Mouse (Mus musculus): ENCODE measurements around the gene Megf11.

Gene Megf11

DNA sequence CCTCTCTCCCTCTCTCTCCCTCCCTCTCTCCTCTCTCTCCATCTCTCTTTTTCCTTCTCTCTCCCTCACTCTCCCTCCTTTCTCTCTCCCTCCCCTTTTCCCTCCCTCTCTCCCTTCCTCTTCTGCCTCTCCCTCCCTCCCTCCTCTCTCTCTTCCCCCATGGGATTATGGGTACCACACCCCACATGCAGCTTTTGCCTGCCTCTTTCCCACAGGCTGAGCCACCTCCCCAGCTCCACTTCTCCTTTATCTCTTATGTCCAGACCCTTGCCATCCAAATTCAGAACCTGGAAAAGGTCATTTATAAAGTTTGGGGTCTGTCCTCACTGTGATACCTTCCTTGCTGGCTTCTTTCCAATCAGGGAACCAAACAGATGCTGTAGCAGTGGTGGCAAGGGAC is 180.5 kb downstream of the Megf11 start:
- DNase-seq (ENCODE audit: low spot score), result no peak

DNA sequence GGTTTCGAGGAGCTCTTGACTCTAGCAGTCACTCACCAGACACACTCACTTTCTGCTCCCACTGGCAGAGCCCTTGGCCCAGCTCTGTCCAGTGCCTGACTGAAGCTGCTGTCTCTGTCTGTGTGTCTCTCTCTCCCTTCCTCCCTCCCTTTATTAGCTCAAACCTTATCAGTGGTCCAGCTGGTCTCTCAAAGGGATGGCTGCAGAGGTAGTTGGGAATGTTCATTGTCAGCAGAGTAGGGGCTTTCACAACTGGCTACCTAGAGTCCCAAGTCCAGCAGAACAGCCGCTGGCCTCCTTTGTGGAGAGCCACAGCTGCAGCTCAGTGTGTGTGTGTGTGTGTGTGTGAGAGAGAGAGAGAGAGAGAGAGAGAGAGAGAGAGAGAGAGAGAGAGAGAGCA is 180.9 kb downstream of the Megf11 start:
- DNase-seq (ENCODE audit: low spot score), result no peak

DNA sequence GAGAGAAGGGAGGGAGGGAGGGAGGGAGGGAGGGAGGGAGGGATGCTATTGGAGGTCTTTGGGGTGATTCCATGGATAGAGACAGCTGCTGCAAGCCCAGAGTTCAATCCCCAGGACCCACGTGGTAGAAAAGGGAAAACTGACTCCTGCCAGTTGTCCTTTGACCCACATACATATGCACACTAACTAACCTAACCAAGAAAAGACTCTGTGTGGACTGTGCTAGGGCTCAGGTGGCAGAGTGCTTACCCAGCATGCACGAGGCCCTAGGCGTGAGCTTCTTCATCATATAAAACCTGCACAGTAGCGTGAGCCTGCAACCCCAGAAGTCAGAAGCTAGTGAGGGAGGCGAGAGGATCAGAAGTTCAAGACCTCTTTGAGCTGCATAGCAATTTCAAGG is 182.1 kb downstream of the Megf11 start:
- no peak for DNase-seq (ENCODE audit: low spot score)

DNA sequence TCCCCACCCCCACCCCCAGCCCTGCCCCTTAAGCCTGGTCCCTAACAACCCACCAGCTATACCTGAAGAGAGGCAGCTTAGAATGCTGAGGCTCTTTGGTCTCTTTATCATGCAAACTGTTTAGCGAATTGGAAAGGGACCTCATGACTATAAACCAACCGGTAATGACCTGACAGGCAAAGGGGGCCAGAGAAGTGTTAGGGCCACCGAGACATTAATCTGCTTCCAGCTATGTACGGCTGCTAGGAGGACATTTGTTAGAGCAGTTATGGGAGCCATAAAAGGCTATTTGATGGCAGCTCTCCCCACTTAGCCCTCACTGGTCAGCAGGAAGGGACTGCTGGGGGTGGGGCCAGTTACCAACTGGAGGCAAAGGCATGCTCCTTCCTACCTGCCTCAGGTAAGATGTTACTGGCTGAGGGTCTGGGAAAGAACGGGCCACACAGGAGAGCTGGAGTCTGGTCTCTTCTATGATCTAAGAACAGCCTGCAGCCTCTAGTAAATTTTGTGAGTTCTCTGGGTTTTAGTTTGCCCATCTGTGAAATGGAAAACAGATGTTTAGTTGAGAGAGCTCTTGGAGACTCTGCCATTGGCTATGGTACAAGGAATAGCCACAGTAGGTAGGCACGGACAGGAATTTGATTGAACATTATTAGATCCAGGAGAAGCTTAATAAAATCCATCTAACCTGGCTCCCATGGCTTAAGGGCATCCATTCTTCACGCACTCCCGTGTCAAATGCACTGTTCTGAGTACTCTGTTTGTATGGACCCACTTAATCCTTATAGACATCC is 183.2 kb downstream of the Megf11 start:
- no peak for DNase-seq (ENCODE audit: low spot score)

DNA sequence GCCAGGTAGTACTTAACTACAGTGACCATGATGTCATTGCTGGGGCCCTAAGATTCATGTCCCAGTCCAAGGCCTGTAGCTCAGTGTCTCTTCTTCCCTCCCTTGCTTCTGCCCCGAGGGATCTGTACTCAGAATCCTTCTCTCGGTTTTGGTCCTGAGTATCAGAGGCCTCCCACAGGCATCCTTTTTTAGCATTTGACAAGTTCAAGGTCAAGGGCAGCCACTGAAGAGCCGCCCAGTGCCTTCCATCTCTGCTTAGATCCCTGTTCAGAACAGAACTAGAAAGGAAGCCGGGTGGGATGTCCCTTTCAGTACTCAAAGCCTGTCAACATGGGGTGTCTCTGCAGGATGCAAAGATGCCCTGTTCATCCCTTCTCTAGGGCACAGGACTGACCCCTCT is 185.0 kb downstream of the Megf11 start:
- no peak for DNase-seq (ENCODE audit: low spot score)

DNA sequence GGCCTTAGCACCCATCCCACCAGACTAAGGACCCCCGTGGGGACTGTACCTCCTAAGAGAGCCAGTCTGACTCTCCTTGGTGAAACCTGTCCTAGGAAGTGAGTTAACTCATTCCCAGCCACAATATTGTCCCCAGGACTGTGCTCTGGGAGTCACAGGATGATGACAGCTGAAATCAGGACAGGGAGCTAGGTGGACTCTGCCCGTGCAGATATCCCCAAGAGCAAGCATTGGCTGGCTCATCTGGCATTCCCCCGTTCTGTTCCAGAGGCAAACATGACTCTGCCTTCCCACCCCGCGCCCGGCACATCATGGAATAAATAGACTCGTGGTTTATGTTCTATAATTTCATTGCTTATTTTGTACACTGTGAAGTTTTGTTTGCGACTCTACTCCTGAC is 185.7 kb downstream of the Megf11 start:
- no peak for DNase-seq (ENCODE audit: low spot score)

DNA sequence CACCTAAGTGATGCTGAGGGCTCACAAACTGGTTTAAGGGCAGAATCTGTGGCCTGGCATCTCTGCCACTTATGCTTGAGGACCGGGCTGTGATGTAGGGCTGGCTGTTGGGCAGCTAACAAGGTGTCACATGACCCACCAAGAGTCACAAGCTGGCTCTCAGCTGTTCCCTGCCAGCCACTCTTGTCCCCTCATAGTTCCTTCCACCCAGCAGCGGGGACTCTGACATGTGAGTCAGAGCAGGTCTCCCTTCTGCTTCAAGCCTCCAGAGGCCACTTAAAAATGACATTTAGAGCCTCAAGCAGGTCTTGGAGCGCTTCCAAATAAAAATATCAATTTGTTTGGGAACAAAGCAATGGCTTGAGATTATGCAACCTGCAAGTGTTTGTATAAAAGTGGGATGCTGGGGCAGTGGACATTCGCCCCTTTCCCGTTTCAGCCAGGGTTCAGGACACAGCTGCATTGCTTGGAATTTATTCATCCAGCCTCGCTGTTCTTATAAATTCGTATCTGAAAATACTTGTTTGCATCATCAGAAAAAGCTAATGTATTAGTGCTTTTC is 187.3 kb downstream of the Megf11 start:
- no peak for DNase-seq (ENCODE audit: low spot score)

DNA sequence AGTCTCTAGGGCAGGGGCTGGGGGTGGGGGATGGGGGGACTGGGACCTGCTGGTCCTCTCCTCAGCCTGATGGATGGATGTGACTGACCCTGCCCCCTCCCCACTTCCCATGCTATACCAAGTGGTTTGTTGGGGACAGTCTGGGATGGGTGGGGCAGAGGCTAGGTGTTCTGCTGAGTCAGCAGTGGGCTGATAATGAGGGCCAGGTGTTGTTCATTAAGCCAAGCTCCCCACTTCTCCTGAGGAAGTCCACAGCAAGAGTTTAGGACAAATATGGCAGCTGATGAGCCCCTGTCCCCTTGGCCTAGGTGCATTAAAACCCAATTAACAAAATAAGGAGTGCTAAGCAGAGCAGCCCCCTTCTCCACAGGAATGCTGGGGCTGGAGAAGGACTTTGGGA is 190.2 kb downstream of the Megf11 start:
- no peak for DNase-seq (ENCODE audit: low spot score)

DNA sequence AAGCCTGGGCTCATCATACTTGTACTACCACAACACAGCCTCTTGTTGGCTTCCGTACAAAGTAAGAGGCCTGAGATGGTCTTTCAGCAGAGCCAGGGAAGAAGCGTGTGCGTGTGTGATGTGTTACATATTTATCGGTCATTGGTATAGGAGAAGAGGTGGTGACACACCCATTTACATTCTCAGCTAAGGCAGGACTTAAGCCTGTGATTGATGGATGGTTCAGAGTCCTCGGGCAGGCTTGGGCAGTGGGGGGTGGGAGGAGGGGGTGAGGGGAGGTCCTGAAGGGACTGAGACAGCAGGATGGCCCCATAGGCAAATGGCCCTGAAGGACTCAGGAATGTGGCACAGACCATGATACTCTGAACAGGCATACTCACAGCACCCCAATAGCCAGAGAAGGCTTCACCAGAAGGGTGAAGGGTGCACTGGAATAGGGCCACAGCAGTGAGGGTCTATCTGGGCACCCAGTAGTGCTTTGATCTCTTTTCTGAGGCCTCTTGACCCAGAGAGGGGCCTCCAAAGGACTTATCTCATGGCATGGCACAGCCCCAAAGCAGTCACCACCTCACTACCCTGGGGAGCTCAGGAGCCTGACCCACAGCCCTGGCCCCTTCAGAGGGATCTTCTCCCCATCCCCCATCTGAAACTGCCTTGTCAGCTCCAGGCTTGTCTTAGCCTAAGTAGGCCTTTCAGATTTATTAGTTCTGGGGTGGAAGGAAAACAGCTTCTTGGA is 190.9 kb downstream of the Megf11 start:
- no peak for DNase-seq (ENCODE audit: low spot score)

DNA sequence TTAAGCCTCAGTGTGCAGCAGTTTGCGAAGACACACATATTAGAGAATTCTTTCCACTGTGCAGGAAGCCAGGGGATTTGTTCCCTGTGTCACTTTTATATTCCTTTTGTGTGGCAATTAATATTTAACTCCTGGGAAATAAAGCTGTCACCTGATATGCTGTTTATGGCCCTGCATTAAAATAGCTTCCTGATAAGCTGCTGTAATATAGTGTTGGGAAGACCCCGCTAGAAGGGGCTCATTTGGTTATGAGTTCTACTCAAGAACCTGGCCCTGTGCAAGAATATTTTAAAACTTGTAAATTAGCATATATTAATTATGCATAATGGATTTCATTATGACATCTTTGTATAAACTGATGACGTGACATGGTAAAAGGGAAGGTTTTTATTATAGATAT is 191.7 kb downstream of the Megf11 start:
- no peak for DNase-seq (ENCODE audit: low spot score)

DNA sequence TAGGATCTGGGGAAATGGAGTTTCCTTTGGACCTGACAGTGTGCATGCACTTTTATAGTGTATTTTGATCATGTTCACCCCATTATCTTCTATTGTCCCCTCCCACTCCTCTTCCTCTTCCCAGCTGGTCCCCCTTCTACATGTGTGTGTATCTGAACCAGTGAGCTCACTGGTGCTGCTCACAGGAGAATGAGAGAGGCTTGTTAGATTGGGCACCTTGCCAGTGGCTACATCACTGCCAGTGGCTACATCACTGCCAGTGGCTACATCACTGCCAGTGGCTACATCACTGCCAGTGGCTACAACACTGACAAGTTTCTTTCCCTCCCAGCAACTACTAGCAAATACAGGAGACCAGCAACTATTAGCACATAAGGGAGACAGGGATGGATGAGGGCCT is 192.6 kb downstream of the Megf11 start:
- no peak for DNase-seq (ENCODE audit: low spot score)

DNA sequence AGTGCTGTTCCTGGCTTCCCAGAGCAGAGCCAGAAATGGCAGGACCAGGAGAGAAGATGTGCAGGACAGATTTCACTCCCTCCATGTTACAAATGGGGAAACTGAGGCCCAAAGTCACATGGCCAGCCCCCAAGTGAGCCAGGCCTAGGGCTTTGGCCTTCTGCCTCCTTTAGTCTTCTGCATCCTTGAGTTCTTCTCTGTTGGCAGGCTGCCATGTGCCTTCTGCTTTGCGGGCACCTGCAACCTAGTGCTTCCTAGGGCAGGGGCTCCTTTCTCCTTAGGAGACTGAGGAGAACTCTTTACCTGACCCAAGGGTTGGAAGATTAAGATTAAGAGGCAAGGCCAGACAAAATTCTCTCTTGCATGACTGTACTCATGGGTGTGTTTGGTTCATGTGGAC is 193.9 kb downstream of the Megf11 start:
- DNase-seq (ENCODE audit: low spot score), result no peak

DNA sequence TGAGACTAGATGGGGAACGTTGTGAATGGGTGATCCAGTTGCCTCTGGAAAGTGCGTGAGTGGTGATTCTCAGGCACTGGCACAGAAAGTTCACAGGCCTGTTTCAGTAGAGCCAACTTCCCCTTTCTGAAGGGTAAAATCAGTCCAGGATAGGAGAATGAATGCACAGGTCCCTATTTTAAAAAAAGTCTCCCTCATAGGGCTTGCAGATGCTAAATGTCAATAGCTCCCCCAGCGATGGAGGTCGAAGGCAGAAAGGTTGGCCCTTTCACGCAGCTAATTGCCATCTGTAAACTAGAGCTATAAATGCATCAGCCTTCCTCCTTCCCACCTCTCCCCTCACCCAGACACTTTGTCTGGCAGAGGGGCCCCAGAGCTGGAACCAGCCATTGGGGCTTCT is 200.9 kb downstream of the Megf11 start:
- DNase-seq (ENCODE audit: low spot score), result no peak

DNA sequence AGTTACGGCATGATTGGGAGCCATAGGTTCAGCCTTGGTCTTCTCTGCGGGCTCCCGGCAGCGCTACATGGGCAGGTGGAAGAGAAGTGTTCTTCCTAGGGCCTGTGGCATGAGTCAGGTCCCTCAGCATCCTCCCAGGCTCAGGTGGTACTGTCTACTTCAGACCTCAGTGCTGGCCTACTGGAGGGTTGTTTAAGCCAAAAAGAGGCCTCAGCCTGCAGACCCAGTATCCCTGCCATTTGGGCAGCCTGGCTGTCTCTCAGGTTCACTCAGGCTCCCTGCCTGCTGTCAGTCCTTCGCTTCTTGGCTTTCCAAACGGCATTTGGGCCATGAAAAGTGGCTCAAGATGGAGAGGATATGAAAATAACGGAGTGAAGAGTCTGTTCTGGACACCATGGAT is 202.6 kb downstream of the Megf11 start:
- DNase-seq (ENCODE audit: low spot score), result no peak

DNA sequence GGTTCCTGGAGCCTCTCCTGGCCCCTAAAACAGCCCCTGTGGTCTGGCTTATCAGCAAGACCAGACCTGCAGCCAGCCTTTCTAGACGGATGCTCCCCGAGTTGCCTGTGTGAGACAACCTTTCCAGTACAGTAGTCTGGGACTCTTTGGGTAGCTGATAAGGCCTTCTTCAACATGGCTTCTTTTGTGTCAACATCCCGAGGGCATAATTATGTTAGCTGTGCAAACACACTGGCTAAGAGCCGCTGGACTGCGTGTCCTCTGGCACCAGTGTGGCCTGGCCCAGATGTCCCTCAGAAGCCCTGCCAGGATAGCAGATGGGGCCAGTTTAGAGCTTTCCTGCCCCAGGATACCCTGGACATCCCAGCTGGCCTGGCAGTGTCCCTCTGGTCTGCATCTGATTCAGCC is 205.2 kb downstream of the Megf11 start:
- DNase-seq (ENCODE audit: low spot score), result no peak

DNA sequence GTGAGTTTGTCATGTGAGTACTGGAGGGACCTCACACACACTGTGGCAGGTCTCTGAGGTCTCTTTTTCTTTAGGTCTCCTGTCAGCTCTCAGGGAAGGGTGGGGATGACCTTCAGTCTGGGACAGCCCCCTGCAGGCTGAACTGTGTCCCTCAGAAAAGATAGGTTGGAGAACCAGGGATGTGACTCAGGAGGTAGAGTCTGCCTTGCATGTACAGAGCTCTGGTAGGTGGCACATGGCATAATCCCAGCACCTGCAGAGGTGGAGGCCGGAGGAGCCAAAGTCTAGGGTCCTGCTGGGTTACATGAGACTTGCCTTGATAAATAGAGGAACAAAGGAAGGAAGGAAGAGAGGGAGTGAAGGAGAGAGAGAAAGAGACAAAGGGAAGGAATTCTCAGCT is 206.0 kb downstream of the Megf11 start:
- DNase-seq (ENCODE audit: low spot score), result no peak

DNA sequence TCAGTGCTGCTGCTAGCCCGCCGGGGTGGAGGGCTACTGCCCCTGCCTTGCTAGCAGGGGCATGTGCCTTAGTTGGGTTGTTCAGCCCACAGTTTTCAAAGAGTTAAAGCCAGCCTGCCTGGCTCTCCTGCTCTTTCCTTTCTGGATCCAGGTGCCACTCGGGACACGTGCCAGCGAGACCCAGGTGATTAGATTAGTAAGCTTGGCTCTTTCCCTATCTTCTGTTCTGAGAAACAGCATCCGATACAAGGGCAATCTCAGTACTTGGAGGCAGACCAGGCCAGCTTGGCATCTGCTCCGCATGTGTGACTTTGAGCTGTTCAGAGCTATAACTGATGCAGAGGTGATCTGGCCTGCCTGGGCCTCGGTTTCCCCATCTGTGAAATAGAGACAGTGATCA is 209.0 kb downstream of the Megf11 start:
- no peak for DNase-seq (ENCODE audit: low spot score)

DNA sequence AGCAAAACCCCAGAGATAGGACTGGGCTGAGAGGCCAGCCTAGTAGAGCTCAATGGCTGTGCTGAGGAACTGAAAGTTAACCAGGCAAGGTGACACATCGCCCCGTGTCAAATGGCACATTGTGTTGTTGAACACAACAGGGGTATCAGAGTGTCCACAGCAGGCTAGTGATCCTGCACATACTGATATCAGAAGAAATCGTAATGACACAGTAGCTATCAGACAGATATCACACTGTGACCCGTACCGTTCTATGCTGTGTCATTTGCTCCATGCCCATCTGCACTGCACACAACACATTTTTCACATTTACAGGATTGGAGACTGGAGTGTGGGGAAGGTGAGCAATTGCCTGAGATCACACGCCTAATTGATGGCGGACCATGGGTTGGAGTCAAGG is 213.0 kb downstream of the Megf11 start:
- no peak for DNase-seq (ENCODE audit: low spot score)

DNA sequence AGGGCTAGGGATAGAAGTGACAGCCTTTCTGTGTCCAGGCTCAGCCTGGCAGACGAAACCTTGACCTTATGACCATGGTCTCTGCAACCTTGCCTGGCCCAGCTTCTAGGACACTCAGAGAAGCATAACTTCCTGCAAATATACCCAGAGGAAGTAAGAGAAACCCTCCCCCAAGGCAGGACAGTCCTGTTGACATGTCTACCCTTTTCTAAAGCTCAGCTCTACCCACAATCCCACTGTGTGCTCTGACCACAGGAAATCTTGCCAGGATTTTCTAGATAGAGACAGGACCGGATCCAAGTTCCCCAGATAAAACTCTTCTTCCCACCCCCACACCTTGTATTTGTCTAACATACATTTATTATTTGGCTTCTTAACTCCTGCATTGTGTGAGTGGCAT is 215.3 kb downstream of the Megf11 start:
- DNase-seq (ENCODE audit: low spot score), result no peak

DNA sequence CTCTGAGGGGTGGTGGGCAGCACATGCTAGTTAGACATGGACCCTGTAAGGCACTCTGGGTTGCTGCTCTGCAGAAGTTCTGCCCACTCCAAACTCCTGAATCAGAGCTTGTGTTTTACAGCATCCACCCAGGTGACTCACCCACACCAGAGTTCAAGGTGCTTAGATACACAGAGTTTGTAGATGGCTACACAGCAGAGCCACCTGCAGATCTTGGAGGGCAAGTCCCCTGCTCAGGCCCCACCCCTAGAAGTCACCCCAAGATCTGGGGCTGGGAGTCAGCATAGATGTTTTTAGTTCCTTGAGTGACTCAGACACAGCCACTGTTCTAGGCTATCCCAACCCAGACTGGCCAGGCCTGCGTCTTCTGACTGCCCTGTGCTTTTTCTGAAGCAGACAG is 217.5 kb downstream of the Megf11 start:
- no peak for DNase-seq (ENCODE audit: low spot score)

DNA sequence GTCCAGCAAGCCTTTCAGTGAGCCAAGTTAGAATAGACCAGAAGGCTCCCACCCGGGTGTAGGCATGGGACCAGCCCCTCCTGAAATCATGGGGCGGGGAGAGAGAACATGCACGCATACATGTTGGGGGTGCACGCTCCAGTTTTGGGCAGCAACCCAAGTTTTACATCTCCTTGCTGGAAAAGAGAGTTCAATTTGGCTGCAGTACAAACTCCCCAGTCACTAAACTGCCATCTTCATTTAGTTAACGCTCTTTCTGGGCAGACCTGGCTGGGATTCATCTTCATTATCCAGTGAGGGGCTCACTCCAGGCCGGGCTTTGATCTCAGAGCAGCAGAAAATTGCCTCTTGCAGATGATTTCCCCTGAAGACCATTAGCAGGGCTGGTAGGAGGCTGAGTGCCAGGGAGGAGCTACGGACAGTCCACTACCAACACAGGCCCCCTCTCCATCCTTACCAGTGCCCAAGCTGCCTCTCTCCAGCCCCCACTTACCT is 218.8 kb downstream of the Megf11 start:
- no peak for DNase-seq (ENCODE audit: low spot score)

DNA sequence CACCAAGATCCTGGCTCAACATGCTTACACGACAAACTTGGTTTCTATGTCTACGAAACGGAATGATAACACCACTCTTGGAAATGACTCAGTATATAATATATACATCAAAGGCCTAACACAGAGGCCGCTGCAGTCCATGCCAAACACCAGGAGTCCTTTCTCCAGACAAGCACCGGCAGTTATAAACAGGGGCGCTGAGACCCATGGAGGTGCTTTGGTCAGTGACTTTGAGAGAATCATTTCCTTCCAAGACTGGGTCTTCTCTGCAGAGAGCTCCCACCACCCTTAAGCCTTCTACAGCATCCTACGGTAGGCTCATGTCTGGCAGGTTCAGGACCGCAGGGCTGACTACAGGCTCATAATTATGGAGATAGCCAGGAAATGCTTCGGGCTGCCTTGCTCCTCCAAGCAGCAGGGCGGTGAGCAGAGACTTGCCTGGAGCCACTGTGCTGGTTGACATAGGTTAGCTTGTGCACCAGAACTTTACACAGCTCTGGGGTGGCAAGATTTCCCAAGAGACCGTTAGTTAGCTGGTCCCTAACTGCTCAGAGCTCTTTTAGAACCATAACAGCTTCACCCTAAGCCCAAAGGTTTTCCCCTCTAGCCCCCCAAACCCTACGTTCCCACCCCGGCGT is 219.8 kb downstream of the Megf11 start:
- DNase-seq (ENCODE audit: low spot score), result no peak

All from ovary, adult 18-20 months (tissue).